Mouse (Mus musculus) midbrain, embryonic 14.5 days (tissue): Measurements from ENCODE around the gene Katnb1. TPM values are rescaled to one million over a fixed set of nuclear protein-coding genes. Genes with fewer than 3 reads are reported as not detected.

Experiments used
- ATAC-seq: fragments of 200-750 bp; cut with Nextera tagmentation; 2 replicates; pipeline ENCODE4 v1.8.0; 2017; ENCODE audit warnings: moderate number of reproducible peaks, moderate library complexity; ENCODE audit not compliant: low FRiP score, low TSS enrichment
- DNase-seq: peaks from one replicate; pipeline ENCODE4 v3.0.0-alpha.2; 2015
- H3K27ac ChIP-seq: fragments of 300-500 bp; sonication (generic); replicated peaks from 2 replicates; pipeline ENCODE4 v1.5.1; 2014; ENCODE audit warnings: mild to moderate bottlenecking, low read depth, low read length, moderate library complexity
- H3K27me3 ChIP-seq: fragments of 300-500 bp; sonication (generic); 2 replicates; pipeline ENCODE4 v1.6.1; 2014; ENCODE audit warnings: low read length, control low read depth, mixed read lengths; ENCODE audit not compliant: control insufficient read depth, insufficient read depth
- H3K36me3 ChIP-seq: fragments of 300-500 bp; sonication (generic); 2 replicates; pipeline ENCODE4 v1.6.1; 2014; ENCODE audit warnings: low read length, control low read depth; ENCODE audit not compliant: control insufficient read depth, insufficient read depth
- H3K4me1 ChIP-seq: fragments of 300-500 bp; sonication (generic); 2 replicates; pipeline ENCODE4 v1.6.1; 2014; ENCODE audit warnings: mild to moderate bottlenecking, antibody characterized with exemption, low read length, control low read depth; ENCODE audit not compliant: control insufficient read depth, insufficient read depth
- H3K4me2 ChIP-seq: fragments of 300-500 bp; sonication (generic); 2 replicates; pipeline ENCODE4 v1.6.1; 2014; ENCODE audit warnings: mild to moderate bottlenecking, low read length, moderate library complexity
- H3K4me3 ChIP-seq: fragments of 300-500 bp; sonication (generic); replicated peaks from 2 replicates; pipeline ENCODE4 v1.5.1; 2014; ENCODE audit warnings: low read depth, low read length
- H3K9ac ChIP-seq: fragments of 300-500 bp; sonication (generic); replicated peaks from 2 replicates; pipeline ENCODE4 v1.6.1; 2014; ENCODE audit warnings: mild to moderate bottlenecking, low read length, moderate library complexity
- H3K9me3 ChIP-seq: fragments of 300-500 bp; sonication (generic); 2 replicates; pipeline ENCODE4 v1.6.1; 2016; ENCODE audit warnings: low read length, control low read depth, mixed read lengths; ENCODE audit not compliant: control insufficient read depth
- WGBS: fragments of 180-500 bp; shearing (Covaris S2); extraction: QIAGEN DNeasy Blood & Tissue Kit; methylation state at CpG from one replicate; pipeline ENCODE4 v1.1.7; 2014; 5-methylcytosine and 5-hydroxymethylcytosine counted together
- polyA plus RNA-seq: library from polyadenylated mRNA; unstranded; fragments of >200 nt; fragmentation: Nextera tagmentation; extraction: Ambion mirVana; gene quantifications from 2 replicates; pipeline ENCODE4 v1.2.1, GENCODE M21; 2014

Katnb1 gene
- polyA plus RNA-seq, 1 experiment from 2014 or later: 42.4 TPM

- WGBS: 92% methylated on average over 5 of the region's 5 CpGs
- H3K4me3 ChIP-seq: no peak overlapping the region
- no peak overlapping the region for H3K27ac ChIP-seq
- H3K36me3 ChIP-seq: peaks cover 7% of the 10 kb centered on the region
- no peak overlapping the region for H3K9ac ChIP-seq
- DNase-seq (no peak), ATAC-seq (no peak)
- no peak overlapping the region for H3K4me2 ChIP-seq
- H3K27me3 ChIP-seq: peaks cover 7% of the 10 kb centered on the region; the same call in 1 of the 2 replicates
- peaks cover under 1% of the 10 kb centered on the region; the same call in 1 of the 2 replicates for H3K4me1 ChIP-seq
- H3K9me3 ChIP-seq: no peaks in the 10 kb centered on the region
Observed at GRCm38 (mm10) chr8:95131983-95132382, 51.0 kb downstream of the Katnb1 start.

DNA sequence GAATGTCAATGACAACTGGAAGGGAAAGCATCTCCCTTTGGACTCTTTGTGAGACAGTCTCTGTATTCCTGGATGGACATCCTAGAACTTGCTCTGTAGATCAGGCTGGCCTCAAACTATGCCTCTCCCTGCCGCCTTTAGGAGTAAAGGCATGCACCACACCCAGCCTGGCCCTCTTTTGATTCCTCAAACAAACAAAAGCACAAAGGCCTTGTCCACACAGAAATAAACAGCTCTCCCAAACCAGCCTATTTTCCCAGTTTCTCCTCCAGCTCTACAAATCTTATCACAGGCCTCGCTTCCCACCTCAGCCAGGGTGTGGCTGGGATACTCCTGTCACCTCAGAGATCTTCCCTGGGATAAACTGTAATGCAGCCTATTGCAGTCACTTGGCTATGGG, 53.2 kb downstream of the Katnb1 start:
- 78% methylated on average over 2 of the region's 2 CpGs for WGBS
- Histone ChIP-seq H3K4me2 (no peak overlapping the region), H3K36me3 (peaks cover 4% of the 10 kb centered on the region; the same call in 1 of the 2 replicates), H3K27ac (no peak overlapping the region), H3K9ac (no peak overlapping the region), H3K27me3 (peaks cover 14% of the 10 kb centered on the region; the same call in 1 of the 2 replicates), H3K9me3 (no peaks in the 10 kb centered on the region), H3K4me3 (no peak overlapping the region), H3K4me1 (peaks cover 15% of the 10 kb centered on the region)
- ATAC-seq: no peak
- no peak for DNase-seq

DNA sequence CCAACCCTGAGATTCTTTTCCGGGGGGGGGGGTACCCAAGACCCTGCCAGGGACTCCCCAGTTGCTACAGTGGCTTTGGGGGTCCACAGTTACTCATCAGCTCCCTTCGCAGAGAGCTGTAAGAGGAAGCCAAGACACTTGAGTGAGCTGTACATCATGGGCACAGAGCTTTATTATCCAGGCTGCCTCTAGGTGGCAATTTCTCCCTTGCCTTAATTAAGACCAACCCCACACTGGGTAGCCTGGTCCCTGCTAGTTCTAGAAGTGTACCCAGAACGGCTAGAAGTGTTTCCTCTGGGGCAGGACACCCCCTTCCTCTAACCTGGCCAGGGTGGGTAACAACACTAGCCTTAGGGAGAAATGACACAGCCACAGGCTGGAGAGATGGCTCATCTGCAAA, 54.3 kb downstream of the Katnb1 start:
- 49% methylated on average over 3 of the region's 3 CpGs for WGBS
- Histone ChIP-seq H3K9ac (no peak overlapping the region), H3K4me2 (no peak overlapping the region), H3K4me3 (no peak overlapping the region), H3K27me3 (peaks cover 14% of the 10 kb centered on the region; the same call in 1 of the 2 replicates), H3K36me3 (peaks cover 4% of the 10 kb centered on the region; the same call in 1 of the 2 replicates), H3K9me3 (no peaks in the 10 kb centered on the region), H3K27ac (no peak overlapping the region), H3K4me1 (peaks cover 15% of the 10 kb centered on the region)
- no peak for ATAC-seq
- DNase-seq: peak; percentile 61

GRCm38 (mm10) chr8:95136218-95136617, 55.2 kb downstream of the Katnb1 start:
- Histone ChIP-seq H3K4me3 (no peak overlapping the region), H3K27me3 (peaks cover 14% of the 10 kb centered on the region; the same call in 1 of the 2 replicates), H3K4me2 (no peak overlapping the region), H3K36me3 (peaks cover 4% of the 10 kb centered on the region; the same call in 1 of the 2 replicates), H3K9ac (no peak overlapping the region), H3K9me3 (no peaks in the 10 kb centered on the region), H3K27ac (no peak overlapping the region), H3K4me1 (peaks cover 20% of the 10 kb centered on the region)
- no peak for DNase-seq
- no peak for ATAC-seq
- WGBS: 83% methylated on average over 3 of the region's 3 CpGs

- Histone ChIP-seq H3K27me3 (peaks cover 14% of the 10 kb centered on the region; the same call in 1 of the 2 replicates), H3K36me3 (peaks cover 4% of the 10 kb centered on the region; the same call in 1 of the 2 replicates), H3K9me3 (no peaks in the 10 kb centered on the region), H3K4me2 (peak overlapping the region; percentile 50), H3K4me3 (peak overlapping the region; percentile 16; the same call in 1 of the 2 replicates), H3K9ac (0 out of 2 replicates have a peak overlapping the region, but pooled peaks have one; percentile 29), H3K27ac (no peak overlapping the region), H3K4me1 (peaks cover 28% of the 10 kb centered on the region)
- ATAC-seq (no peak), DNase-seq (no peak)
- WGBS: 23% methylated on average over 12 of the region's 12 CpGs
Observed at GRCm38 (mm10) chr8:95137201-95137600, 56.2 kb downstream of the Katnb1 start.

DNA sequence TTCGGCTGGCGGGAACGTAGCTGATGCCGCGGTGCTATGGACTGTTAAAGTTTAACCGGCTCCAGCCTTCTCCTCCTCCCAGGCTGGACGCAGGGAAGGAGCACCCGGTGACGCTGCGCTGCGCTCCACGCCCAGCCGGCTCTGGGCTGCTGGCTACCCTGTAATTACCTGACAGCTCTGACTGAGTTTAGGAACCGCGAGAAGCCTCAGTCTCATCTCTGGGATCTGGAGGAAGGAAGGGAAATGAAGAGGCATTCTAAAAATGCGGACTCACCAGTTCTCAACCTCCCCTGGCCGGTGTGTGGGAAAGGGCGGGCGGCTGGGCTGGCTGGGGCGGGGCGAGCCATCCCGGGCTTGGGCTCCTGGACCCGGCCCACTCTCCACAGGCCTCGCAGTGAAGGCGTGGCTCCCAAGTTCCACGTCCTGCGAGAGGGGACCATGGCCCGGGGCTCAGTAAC, 56.7 kb downstream of the Katnb1 start:
- H3K27ac ChIP-seq: no peak overlapping the region
- H3K9me3 ChIP-seq: no peaks in the 10 kb centered on the region
- H3K4me1 ChIP-seq: peaks cover 33% of the 10 kb centered on the region
- WGBS: 4% methylated on average over 28 of the region's 28 CpGs
- peak overlapping the region; percentile 50 for H3K4me2 ChIP-seq
- peak overlapping the region; percentile 16 for H3K4me3 ChIP-seq
- 0 out of 2 replicates have a peak overlapping the region, but pooled peaks have one; percentile 29 for H3K9ac ChIP-seq
- DNase-seq (peak; percentile 48), ATAC-seq (no peak)
- peaks cover 14% of the 10 kb centered on the region; the same call in 1 of the 2 replicates for H3K27me3 ChIP-seq
- peaks cover 4% of the 10 kb centered on the region; the same call in 1 of the 2 replicates for H3K36me3 ChIP-seq

DNA sequence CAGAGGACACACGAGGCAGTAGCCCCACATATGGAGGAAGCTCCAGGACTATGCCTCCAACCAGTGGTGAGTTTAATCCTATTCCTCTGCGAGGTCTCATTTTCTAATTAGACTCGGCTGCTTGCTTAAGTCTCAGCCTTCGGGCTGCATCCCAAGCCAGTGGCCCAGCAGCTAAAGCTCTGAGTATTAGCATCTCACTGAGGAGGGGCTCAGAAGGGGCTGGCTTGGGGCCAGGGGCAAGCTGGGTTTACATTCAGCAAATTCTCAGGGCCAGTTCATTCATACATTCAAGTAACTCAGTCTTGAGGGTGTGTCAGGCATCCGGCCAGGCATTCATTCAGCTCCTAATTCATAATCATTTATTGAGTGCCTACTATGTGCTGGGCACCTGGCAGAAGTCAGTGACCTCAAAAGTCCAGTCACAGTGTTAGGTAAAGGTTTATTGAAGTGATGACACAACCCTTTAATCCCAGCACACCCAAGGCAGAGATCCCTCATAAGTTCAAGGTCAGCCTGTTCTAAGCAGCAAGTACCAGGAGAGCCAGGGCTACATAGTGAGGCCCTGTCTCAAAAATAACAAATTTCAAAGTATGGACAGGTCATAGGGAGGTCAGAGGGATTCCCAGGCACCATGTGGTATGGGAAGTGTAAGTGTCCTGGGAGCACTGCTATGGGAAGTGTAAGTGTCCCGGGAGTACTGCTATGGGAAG, 57.5 kb downstream of the Katnb1 start:
- peaks cover 14% of the 10 kb centered on the region; the same call in 1 of the 2 replicates for H3K27me3 ChIP-seq
- ATAC-seq (peak; percentile 26), DNase-seq (peak; percentile 86)
- H3K4me2 ChIP-seq: peak overlapping the region; percentile 50
- H3K9ac ChIP-seq: 0 out of 2 replicates have a peak overlapping the region, but pooled peaks have one; percentile 29
- no peaks in the 10 kb centered on the region for H3K9me3 ChIP-seq
- WGBS: 19% methylated on average over 6 of the region's 6 CpGs
- 0 out of 2 replicates have a peak overlapping the region, but pooled peaks have one; percentile 2 for H3K4me3 ChIP-seq
- H3K4me1 ChIP-seq: peaks cover 39% of the 10 kb centered on the region
- no peak overlapping the region for H3K27ac ChIP-seq
- H3K36me3 ChIP-seq: no peaks in the 10 kb centered on the region

GRCm38 (mm10) chr8:95139051-95139365, 58.0 kb downstream of the Katnb1 start:
- Histone ChIP-seq H3K36me3 (no peaks in the 10 kb centered on the region), H3K4me2 (no peak overlapping the region), H3K4me3 (no peak overlapping the region), H3K27me3 (peaks cover 14% of the 10 kb centered on the region; the same call in 1 of the 2 replicates), H3K27ac (no peak overlapping the region), H3K4me1 (peaks cover 39% of the 10 kb centered on the region), H3K9me3 (no peaks in the 10 kb centered on the region), H3K9ac (no peak overlapping the region)
- WGBS: 73% methylated on average over 1 of the region's 1 CpGs
- ATAC-seq: no peak
- DNase-seq: no peak
